Mouse (Mus musculus) spleen, postnatal 14 days (tissue): Measurements from ENCODE around the gene Cpne8.
"Not testable (repeated sequence)": the region's sequence is repeated elsewhere in the genome, so short reads cannot be mapped to it uniquely, and the experiment has no call there.

Source experiments
- DNase-seq, 2 experiments: peaks; one replicate each; pipeline ENCODE4 v3.0.0; 2021 to 2022; ENCODE audit warnings: low spot score in 2 of 2

Cpne8 gene

DNA sequence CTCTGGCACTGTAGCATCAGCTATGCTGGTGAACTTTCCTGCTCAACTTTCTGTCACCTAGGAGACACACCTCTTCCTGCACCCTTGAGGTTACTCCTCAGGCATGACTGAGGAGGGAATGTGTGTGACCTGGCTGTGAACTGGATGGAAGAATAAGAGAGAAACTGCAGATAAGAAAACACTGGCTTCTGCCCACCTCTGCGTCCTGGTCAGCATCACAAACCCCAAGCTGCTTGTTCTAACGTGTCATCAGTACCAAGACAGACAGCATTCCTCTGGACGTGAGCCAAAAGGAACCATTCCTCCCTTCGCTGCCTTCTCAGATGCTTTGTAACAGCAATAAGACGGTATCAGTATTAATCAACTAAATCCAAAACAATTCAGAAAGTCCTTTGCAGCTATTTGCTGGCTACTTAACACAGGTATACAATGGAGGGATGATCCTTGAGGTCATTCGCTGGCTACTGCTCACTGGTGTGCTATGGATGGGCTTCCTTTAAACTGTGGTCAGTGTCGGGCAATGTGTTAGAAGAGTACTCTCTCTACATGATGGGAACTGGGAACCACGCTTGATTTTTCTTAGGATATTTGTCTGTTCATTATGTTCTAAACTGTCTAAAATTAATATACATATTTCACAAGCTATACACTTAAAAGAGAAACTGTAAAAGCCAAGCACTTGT lies 63.0 kb downstream of the Cpne8 start:
- no peak for DNase-seq

DNA sequence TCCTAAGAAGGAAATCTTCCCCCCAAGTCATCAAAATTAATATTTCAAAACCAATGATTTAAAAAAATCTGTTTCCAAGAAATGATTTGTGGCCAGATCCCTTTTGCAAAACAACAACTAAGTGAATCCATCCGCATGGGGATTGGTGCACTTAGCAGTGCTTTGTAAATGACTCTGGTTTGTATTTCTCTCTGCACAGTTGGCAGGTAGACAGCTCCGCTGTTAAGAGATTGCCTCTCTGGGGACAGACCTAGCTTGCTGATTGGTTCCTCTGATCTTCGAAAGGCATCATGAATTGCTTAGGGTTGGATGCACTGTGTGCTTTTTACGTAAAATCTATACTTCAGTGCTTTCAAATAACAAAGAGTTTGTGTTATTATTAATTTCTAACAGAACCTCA lies 68.5 kb downstream of the Cpne8 start:
- not testable (repeated sequence) for DNase-seq

DNA sequence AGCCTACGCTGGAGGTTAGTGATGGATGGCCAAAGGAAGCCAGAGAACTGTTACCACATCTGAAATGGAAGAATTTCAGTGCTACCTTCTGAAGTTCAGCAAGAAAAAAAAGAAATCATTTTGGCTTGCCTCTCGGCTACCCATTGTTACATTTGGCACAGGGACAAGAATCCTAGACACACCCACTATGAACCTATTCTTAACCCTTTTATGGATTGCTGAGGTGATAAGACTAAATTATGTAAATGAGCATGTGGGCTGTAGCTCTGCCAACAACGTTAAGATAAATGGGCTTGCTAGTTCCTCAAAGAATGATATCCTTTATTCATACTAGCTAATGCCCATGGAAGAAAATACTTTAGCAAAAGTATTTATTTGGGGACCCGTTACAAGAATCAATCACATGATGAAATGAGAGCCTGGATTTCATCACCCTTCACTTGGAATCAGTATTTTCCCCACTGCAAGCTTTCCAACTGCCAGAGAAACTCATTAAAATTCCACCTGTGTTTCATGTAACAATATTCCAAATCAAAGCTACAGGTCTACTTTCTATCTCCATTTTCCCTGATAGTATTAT lies 69.3 kb downstream of the Cpne8 start:
- no peak for DNase-seq

DNA sequence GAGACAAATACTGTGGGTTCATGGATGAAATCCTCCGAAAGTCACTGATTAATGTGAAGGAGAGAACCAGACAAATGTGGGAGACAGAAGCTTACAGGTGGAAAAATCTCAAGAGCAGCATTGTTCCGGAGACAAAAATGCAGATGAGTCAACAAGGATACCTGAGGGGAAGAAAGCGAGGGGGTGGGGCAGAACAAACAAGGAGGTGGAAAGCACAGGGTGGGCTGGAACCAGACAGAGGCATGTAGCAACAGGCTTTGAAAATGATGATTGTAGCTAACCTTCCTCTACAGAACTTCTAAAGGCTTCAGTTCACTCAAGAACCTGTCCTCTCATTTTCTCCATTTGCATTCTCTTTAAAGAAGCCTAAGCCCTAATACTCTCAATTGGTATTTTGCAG lies 70.9 kb downstream of the Cpne8 start:
- no peak for DNase-seq

DNA sequence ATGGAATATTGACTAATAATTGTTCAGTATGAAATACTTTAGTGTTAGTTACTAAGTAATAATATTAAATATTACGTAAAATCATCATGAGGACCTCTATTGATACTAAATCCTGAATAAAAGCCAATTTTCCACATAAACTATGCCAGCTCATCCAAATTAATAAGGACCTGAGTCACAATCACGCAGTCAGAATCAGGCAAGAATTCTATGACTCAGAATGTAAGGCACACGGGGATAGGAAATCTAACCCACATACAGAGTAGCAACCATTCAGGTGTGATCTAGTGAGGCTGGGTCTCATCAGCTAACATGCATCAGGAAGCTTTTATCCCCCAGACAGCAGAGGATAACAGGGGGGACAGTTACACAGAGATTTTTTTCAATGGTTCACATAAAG lies 72.1 kb downstream of the Cpne8 start:
- no peak for DNase-seq

DNA sequence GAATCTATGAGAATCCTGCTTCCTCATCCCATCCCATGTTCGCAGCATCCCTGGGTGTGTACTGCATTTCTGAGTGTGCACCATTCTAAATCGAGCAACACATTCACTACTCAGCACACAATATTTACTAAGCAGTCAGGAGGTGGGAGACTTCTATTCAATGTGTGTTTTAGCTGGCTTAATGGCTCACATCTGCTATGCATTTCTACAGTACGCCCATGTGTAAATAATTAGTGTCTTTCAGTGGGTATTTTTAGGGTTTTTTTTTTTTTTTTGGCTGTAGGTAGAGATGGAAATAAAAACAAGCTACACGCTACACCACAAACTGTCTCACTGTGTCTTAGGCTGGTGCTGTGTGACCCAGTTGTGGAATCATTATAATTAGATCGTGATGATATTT lies 75.6 kb downstream of the Cpne8 start:
- DNase-seq: no peak

DNA sequence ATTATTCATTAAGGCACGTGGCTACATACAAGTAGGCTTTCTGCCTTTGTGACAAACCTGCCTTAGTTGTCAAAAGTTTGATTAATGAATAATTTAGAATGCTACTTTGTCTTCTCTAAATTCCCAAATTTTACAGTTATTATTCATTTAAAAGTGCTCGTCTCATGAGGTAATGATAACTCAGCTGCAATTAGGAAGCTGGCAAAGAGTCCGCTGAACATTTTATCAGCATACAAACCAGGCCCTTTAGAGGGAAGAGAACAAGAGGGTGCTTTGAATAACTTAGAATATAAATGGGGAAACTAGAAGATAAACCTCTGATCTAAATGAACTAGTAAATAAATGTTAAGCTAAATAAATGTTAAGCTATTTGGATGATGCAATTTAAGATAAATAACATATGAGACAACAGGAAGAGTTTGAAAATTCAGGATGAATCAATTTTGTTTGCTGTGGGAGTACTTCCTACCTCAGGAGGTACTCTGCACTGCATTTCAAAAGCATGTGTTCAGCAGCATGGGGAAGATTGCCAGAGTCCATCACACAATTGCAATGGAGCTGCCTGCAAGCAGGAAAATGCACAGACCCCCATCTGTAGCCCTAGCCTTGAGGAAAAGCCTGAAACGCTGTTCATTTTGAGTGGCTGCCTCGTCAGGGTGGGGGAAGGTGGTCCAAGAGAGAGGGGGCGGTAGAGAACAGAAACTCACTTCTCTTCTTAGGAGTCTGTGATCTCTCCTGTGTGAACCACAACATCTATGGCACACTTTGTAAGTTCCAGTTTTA lies 81.3 kb downstream of the Cpne8 start:
- no peak for DNase-seq

DNA sequence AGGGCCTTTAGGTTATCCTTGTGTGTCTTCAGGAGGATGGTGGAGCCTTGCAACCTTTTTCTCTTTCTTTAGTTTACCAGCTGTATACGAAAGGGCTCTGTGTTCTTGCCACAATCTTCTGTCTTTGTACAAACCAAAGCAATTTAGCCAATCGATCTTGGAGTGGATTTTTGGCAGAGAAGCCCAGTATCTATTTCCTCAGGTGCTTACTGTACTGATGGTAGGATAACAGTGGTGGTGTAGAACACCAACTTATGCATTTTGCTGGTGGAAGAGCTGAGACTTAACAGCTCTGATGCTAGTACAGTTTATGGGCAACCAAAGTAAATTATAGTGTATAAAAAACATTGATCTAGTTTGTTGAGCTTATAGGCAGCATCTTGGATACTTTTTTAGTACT lies 83.6 kb downstream of the Cpne8 start:
- no peak for DNase-seq

DNA sequence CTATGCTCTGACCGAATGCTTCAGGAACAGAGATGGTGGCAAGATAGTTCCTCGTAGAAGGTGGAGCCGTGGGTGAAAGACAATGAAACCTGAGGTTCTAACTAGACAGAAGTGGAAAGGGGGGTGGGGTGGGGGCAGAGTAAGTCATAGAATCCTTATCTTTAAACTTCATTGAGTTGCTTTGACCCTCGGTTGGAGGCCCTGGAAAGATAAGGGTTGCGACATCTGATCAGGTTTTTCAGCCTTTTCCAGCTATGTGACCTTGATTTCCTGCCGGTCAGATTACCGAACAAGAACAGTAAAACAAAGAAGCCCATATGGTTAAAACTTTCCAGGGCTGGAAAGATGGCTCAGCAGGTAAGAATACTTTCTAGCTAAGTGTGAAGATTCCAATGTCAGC lies 89.6 kb downstream of the Cpne8 start:
- DNase-seq: no peak

DNA sequence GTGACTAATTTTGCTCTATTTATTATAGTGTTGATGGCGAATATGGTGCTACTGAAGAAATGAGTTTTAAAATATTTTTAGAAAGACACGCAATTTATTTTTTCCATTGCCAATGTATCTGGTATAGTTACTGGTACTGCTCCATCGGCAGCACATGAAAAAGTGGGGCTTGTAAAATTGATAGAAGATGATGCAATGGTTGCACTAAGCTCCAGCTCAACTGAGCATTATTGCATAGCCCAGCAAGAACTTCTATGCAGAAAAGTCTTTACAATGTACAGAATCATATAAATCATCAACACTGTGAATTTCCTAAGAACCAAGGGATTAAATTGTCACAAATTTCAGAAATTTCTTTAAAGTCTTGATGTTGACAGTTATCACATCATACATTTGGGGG lies 101.8 kb downstream of the Cpne8 start:
- no peak for DNase-seq

DNA sequence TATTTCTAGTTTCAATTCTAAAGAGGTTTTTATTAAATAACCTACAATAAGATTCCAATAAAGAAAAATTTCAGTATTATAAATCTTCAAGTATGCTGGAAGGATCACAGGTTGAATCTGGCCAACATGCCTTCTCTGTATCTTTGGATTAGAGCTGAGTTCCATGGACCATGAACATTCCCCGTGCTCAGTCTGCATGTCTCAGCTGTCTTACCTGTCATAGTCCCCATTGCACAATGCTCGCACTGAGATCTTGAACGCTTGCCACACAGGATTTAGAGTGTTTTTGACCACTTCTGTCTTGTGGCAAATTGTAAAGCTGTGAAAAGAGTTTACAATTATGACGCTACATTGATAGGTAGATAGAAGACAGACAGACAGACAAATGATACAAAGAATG lies 110.0 kb downstream of the Cpne8 start:
- DNase-seq: no peak

DNA sequence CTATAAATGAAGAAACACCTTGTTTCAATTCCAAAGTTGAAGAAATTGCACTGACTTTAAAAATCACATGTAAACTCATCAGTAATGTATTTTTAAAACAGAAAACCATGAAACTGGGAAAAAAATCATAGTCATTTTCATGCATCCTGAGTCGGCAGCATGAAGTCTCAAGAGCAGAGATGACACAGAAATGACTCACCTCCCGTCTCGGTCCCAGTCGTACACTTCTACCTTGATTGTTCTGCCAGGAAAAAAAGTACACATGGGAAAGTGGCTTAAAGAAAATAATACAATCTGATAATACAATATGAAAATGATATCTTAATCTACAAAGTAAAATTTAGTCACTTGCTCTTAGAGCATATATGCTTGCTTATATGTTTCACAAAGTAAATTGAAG lies 111.2 kb downstream of the Cpne8 start:
- no peak for DNase-seq

DNA sequence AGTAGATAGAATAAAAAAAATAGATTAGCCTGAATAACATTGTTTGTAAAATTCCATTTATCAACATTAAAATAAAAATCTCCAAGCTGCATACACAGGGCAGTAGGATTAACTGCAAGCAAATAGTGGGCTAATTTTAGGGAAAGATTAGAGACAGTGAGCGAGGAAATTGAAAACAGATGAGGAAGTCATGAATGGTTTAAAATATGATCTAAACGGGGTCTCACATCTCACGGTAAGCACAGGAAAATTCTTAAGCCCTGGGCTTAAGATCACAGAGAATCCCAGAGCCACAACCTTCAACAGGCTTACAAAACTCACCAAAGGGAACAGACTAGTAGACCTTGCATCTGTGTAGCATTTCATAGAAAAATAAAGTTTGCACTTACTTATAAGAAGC lies 115.2 kb downstream of the Cpne8 start:
- DNase-seq: no peak

DNA sequence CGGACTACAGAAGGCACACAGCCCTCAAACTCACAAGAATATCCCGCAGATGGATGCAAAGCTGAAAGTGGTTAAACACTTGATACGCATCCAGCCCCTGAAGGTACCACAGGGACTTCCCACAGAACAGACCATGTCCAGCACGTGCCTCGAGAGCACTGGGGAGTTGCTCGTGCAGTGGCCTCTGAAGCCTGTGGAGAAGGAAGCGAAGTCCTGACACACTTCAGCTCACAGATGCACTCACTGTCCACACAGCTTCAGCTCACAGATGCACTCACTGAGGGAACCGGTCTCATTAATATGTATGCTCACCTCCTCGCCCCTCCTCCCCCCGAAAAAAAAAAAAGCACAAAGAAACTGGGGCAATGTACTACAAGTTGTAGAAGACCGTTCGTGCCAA lies 117.6 kb downstream of the Cpne8 start:
- no peak for DNase-seq

DNA sequence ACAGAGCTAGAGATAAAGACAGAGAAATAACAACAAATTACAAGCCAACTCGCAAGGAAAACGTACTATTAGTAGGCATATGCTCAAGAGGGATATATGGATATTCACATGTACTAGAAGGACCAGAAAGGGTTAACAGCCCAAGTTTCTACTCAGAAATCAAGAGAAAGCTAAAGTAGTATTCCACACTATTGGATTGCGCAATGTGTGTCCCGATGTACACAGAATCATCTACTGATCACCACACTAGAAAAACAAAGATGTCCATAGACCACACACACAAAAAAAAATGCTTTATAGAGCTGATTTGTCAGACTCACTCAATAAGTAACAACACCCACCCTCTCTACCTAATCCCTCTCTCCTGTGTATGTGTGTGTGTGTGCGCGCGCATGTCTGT lies 130.6 kb downstream of the Cpne8 start:
- no peak for DNase-seq

DNA sequence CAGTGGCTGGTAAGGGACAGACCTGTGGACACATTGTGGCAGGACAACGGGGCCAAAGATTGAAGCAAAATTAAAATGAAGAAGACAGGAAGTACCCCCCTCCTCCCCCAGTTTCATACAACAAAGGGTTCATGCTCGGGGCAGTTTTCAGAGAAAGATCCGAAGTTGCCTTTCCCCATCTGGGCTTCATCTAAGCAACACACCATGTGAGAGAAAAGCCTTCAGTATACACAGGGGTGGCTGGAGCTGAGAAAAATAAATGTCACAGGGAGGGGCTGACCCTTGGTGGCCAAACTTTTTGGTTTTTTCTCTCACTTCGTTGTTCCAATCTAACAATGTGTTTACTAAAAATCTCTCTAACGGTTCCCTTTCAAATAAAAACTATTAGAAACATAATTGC lies 135.8 kb downstream of the Cpne8 start:
- no peak for DNase-seq

DNA sequence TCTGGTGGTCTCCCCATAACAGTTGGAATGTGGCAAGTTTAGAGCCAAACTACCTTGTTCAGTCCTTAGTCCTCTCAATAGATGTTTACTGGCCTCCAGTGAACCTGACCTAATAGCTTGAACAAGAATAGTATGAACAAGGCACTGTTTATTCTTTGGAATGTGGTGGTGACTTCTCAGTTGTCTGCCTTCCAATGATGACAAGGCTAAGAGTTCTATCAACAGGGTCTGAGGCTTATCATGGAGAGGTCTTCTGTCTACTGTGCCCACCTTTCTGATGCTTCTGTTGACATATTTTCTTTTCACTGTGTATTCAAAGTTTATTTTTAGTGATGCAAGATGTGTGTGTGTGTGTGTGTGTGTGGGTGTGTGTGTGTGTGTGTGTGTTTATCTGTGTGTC lies 137.1 kb downstream of the Cpne8 start:
- DNase-seq: no peak

DNA sequence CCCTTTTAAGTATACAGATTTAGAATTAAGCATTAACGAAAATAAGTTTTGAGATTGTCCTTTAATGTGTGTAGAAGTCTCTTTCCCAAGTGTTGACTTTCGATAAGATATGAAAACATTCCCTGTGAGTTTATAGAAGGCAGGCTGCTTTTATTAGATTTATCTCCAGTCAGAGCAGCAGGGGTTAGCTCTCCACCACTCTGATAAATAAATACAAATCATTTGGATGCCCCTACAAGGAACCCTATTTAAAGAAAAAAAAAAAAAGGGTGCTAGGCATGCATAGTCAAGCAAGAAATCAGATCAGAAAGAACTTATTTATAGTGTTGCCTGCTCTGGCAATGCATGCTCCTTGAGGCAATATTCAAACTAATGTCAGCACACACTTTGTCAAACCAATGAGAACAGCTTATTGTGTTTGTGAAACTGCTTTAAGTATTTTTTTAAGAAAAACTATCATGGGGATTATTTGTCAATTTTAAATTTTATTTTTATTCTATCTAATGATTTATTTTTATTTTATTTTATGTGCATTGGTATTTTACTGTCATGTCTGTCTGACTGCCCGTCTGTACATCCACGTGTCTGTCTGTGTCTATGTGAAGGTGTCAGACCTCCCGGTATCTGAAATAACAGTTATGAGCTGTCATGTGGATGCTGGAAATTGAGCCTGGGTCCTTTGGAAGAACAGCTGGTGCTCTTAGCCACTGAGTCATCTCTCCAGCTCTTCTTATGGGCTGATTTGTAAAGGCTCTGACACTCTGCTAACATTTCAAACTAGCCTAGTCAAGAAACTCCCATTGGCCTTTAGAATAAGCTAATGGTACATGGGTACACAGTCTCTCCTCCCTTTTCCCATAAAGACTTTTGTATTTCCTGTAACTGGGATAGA lies 142.7 kb downstream of the Cpne8 start:
- DNase-seq: no peak

DNA sequence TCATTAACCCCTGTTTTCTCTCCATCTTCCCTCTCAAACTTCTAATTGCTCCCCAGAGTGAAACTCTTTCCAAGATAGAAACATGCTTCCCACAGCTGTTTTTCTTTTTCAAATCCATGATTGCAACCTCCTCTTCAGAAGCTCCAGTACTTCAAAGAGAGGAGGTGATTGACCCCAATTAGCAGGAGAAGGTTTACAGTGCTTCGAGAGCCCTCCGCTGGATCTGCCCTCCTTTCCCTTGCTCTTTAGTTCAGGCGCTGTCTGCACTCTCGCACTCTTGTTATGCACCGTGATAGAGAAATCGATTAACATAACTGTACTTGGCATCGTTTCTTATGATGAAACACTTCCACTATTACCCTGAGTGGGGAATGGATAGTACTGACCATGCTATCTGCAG lies 143.5 kb downstream of the Cpne8 start:
- no peak for DNase-seq

DNA sequence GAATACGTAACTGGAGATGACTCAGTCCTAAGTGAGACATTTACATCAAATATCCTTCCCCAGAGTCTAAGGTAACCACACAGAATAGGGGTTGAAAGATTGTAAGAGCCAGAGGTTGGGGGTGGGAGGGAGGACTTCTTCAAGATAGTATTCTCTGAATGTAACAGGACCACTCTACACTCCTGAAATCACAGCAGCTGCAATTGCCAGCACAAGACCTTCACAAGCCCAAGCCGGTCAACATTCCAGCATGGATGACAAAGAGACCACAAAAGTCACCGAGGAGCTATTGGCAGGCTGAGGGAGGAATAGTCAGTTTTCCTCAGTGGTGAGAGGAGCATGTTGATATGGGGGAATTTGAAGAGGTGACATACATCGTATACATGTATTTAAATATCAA lies 166.5 kb downstream of the Cpne8 start:
- DNase-seq: no peak

DNA sequence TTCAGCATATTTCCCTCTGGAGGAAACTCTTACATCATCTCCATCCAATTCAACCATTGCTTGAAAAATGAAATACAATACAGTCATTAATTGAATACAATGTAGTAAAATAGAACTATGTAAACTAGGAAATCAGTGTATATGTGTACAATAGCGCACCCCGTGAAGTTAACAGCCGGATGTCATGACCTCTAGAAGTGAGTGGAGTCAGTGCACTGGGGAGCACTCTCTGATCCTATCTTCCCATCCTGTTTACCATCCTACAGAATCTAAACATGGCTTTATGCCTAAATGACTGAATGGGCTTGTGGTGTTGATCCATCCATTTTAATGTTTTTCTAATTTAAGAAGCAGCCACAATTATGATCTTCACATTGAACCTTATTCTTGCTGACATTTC lies 182.2 kb downstream of the Cpne8 start:
- no peak for DNase-seq

DNA sequence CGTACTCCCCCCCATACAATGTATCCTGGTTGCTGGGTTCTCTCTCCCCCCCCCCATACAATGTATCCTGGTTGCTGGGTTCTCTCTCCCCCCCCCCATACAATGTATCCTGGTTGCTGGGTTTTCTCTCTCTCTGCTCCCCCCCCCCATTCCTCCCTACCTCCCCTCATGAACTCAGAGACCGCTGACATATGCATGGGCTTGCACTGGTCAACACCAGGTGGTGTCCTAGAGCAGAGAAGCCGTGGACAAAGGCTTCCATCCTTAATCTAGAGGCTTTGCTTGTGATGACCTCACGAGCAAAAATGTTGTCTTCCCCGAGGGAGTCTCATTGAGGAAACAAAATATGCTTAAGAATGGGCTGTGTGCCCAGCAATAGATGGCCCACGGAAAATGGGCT lies 187.7 kb downstream of the Cpne8 start:
- no peak for DNase-seq
